Mouse (Mus musculus) 3134 (cell line): ENCODE data around the gene Lmbrd2.

Source experiments
- DNase-seq: peaks from one replicate; pipeline ENCODE4 v3.0.0-alpha.2; 2011; ENCODE audit warnings: low spot score; ENCODE audit not compliant: insufficient read length; ENCODE audit errors: extremely low read depth

Lmbrd2 gene

DNA sequence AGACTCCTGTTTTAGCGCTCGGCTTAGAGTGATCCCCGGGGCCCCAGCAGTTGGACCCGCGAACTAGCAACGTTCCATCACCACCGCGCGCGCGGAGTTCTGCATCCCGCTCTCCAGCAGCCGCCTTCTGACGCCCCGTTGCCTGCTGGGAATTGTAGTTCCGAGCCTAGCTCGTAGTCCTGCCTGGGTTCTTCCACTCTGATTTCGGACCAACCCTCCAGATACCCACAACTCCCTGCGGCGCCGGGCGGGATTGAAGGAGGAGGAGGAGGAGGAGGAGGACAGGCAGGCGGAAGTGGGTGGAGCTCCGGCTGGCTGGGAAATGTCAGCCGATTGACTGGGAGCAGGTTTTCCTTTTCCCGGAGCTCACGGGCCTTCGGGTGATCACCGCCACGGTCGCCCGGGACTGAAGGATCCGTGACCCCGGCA is at the start of gene Lmbrd2:
TSS of gene Lmbrd2 (plus strand) at position 299 of the 429 bp plus-strand sequence.
- DNase-seq = peak; percentile 91

DNA sequence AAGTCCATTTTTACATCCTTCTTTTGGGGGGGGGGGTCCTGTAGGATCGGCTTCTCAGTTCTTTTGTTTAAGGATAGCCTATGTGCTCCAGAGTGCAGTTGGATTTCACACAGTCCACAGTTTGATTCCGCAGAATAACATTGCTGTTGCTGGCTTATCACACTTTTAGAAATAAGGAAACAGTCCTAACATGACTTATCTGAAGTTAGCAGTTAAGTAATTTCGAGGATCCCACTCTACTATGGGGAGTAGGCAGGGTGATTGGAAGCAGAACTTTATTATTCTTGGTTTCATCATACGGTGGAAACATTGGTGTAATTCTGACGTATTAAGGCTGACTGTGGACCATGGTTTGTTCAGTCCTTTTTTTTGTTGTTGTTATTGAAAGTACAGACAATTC is 49.7 kb upstream of the Lmbrd2 start:
- no peak for DNase-seq

DNA sequence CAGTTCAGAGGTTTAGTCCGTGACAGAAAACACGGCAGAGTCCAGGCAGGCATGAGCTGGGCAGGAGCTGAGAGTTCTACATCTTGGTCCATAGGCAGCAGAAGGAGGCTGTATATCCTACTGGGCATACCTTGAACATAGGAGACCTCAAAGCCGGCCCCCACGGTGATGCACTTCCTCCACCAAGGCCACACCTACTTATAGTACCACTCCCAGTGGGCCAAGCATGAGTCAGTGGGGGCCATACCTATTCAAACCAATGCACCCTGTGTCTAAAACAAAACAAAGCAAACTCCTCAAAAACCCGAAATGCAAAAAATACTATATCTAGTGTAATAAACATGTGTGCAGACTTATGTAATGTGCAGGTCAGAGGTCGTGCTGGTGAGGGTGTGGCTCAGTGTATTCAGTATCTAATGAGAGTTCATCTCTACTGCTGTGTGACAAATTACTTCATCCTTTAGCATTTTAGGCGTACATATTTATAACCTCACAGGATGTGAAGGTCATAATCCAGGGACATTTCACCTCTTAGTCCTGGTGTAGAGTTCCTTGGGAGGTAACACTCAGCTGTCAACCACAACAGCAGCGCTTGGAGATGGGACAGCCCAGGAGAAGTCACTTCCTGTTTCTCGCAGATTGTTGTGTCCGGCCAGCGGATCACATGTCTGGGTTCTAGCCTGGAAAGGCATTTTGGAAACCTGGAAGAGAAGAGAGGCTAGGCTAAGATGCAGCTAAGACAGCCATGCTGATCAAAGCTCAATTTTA is 46.6 kb upstream of the Lmbrd2 start:
- no peak for DNase-seq

DNA sequence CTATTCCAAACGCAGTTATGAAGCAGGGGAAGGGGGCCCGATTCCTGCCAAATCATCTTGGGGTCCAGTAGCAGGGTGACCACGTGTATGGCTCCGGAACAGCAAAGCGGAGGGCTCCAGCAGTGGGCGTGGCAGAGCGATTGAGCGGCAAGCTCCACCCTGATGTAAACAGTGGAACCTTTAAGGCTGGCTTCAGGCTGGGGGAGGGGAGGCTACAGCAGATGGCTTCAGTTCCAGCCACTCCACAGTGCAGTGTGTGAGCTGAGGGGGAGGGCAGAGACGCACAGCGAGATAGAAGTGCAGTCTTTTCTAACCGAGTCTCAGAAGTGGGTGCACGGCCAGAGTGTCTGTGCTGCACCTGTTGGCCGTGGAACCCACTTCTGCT is 46.0 kb upstream of the Lmbrd2 start:
- no peak for DNase-seq

DNA sequence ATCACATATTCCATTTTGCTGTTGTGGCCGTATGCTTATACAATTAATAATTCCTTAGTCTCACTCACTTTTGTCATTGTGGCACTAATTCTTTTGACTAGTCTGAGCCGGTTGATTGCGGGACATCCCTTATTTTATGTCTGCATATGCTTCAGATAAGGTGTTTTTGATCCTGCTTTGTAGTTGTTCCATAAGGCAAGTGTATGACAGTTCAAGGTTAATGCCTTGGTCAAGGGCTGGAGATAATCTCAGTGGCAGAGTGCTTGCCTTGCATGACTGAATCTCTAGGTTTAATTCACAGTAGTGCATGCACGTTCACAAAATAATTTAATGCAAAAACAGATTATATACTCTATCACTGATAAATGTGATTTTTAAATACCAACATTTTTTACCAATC is 43.5 kb upstream of the Lmbrd2 start:
- DNase-seq = no peak

DNA sequence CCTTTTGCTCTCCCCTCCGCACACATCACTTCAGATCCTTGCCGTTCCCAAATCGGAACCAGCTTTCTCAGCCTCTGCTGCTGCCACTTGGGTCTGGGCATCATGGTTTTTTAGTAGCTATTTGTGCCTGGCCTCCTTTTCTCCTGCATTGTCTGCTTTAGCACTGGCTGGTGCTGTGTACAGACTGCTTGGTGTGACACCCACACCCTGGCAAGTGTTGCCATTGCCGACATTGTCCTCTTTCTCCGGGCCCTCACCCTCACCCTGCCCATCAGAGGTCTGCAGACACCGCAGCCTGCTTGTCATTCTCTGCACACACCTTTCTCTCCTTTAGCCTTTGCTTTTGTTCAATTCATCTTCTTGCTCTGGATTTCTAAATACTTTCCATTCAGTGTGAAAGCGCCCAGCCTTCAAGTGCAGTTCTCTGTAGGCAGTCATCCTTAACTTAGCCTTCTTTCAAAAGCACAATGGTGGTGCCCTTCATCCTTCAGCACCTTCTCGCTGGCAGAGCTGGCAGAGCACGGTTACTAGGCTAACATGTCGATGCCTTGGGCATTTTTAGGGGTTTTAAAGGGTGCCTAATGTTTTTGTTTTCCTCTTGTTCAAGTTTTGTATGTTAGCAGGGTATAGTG is 39.8 kb upstream of the Lmbrd2 start:
- no peak for DNase-seq

DNA sequence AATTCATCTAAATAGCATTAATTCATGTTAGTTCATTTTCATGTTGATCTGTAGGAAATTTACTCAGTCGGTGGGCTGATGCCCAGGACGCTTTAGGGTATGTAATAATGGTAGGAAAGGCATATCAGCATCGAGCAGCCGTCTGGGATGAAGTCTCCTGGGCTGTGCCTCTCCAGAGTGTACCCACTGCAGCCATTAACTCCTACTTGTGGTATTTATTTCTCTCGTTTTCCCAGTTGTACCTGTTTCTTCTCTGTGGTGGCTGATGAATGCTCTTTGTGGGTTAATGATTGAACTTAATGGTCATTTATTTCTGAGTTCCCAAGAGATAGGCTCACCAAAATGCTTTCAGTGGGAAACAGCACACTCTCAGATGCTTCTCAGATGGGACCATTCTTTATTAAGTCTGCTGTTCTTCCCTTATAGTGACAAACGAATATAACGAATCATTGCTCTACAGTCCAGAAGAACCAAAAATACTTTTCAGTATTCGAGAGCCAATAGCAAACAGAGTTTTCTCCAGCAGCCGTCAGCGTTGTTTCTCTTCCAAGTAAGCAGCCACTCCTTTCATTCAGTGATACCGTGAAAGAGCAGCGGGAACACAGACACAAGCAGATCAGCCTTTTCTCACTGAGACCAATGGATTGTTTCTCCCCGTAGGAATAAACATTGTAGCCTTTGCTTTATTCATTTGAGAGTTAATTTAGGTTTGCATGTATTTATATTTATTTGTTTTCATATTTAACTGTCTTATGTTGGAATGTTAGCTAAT is 33.9 kb upstream of the Lmbrd2 start:
- no peak for DNase-seq

DNA sequence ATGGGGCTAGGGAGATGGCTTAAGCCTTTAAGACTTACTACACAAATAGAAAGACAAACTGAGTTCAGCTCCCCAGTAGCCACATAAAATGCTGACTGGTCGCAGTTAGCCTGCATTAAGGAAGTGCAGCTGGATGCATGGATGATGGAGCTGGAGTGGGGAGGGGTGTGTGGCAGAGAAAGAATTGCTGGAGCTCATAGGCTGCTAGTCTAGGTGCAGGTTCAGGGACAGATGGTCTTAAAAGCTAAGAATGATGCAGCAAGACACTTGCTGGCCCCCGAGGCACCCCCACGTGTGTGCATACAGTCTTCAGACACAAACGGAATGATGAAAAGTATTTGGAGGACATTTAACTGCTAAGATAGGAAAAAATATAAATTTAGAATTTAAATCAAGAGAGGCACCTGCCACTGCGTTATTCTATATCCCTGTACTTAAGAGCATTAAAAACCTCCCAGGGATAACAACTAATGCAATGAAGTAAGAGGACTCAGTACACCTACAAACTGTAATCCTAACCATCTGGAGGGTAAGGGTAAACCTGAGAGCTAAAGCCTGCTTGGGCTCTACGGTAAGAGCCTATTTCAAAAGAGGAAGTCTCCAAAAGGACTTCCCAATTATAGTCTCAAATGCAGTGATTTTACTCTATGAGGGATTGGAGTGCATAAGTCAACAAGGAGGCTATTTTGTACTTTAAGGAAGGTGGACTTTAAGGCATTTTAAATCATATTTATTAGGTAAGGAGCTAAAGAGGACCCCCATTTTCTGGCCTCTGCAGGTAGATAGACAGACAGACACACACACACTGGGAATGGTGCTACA is 29.6 kb upstream of the Lmbrd2 start:
- DNase-seq = no peak

DNA sequence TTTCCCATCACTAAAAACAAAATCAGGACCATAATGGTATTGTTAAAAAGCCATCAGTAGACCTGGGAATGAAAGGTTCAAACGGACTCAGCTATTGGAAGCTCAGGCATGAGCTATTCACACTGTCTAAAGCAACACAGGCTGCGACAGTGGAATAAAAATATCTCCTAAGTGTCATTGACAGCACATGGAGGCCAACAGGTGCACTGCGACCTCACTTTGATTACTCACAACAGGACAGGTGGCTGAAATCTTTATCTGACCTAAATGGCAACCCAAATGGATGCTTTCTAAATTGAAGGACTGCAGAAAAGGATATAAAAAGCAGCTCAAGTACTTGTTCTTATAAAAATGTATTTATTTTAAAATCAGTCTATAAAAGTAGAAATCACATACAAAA is 28.7 kb upstream of the Lmbrd2 start:
- DNase-seq = no peak

DNA sequence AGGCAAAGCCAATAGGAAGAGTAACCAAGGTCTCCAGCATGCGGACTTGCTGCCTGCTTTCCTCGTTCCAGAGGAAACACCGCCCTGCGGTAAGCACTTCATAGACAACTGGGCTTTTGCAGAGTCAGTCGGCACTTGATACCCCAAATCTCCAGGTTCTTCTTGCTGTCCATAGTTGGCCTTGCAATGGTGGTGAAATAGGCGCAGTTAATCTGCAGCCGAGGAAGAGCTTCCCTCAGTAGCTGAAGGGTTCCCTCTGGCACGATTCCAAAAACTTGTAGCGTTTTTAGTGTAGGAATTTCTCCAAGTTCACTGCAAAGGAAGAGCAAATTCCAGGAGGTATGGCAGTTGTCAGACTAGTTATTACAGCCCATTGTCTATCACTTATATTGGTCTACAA is 26.8 kb upstream of the Lmbrd2 start:
- DNase-seq = no peak

DNA sequence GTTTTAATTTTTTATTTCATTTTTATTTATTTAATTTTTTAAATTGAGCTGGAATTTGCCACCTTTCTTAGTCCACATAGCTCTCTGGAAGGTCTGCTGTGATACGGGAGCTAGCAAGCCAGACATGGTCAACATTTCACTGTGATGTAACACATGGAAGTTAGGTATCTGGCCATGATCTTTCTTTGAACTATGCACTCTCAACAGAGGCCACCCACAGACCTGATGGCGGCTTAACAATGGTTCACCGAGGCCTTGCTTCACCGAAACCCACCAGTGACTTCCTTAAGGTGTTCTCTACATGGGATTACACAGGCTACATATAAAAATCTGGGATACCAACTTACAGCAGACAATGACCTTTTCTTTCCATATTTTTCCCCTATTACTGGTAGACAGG is 26.2 kb upstream of the Lmbrd2 start:
- no peak for DNase-seq

DNA sequence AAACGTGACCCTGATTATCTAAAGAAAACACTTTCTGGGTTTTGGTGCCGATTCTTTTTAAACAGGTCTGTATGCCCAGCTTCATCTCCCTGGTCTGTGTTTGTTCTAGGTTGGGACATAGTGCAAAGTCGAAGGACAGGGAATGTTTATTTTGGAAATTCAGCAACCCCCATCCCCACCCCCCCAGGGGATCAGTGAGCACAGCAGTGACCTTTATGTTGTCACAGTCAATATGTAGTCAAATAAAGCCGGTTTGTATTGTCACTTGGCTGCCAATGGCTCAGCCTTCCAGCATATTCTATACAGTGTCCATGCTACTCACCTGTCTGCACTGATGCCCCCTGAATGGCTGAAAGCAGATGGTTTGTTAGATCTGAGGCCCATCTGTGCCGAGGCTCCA is 25.8 kb upstream of the Lmbrd2 start:
- DNase-seq = no peak

DNA sequence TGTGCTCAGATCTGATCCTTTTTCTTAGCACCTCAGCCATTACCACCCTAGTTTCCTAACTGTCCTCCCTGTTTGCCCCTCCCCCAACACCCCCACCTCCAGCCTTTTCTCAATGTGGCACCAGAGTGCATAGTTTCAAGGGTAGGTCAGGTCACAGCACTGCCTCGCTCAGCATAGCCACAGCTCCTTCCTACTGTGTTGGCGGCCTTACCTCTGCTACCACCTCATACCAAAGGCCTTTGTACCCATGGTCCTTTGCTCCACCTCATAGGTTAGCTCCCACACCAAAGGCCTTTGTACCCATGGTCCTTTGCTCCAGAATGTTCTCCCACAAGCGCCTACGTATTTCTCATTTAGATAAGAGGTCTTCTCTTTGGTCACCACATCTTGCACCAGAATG is 21.5 kb upstream of the Lmbrd2 start:
- no peak for DNase-seq

DNA sequence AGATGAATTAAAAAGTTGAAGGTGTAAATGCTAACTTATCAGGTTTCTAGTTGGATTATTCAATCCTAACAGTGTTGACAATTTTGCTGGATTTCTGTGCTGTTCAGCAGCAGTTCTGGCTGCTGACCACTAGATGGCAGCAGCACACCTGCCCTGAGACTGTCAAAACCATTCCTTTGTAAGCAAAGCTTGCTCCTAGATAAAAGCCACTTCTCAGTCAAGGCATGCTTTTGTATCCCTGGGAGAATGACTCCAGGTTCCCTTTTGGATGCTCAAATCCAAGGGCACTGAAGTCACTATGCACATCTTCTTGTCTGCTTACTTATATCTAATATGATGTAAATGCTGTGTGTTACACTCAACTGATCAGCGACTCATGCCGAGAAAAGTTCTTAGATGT is 20.3 kb upstream of the Lmbrd2 start:
- no peak for DNase-seq

DNA sequence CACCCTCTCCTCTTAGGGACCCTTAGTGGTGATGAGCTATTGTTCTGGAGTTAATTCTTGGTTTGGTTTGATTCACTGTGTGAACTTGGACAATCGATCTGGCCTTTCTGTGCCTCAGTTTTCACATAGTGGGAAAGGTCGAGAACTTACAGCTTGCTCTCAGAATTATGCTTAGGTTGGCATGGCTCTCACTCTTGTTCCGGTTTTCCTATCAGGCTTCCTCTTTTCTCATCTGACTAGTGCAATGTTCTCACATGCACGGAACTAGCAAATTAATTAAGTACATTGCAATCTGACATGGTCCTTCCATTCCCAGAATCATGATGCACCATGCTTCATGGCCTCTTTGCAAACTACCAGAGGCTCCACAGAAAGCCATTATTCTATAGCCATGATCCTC is 17.4 kb upstream of the Lmbrd2 start:
- DNase-seq = no peak

DNA sequence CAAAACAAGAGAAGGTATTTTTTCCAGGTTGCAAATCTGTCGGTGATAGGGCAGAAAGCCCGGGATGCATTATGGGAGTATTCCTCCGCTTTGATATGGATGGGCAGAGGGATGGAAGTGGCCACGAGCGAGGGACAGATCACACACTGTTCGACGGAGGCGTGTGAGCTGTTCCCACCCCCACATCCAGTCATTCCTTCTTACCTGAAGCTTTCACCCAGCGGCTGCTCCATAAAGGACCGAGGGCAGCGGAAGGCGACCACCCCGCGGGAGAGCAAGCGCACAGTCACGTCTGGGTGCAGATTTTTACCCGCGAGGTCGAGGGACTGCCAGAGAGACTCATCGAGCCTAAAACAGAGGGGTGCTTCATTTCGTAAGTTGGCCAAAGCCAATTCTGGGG is 15.5 kb upstream of the Lmbrd2 start:
- DNase-seq = no peak

DNA sequence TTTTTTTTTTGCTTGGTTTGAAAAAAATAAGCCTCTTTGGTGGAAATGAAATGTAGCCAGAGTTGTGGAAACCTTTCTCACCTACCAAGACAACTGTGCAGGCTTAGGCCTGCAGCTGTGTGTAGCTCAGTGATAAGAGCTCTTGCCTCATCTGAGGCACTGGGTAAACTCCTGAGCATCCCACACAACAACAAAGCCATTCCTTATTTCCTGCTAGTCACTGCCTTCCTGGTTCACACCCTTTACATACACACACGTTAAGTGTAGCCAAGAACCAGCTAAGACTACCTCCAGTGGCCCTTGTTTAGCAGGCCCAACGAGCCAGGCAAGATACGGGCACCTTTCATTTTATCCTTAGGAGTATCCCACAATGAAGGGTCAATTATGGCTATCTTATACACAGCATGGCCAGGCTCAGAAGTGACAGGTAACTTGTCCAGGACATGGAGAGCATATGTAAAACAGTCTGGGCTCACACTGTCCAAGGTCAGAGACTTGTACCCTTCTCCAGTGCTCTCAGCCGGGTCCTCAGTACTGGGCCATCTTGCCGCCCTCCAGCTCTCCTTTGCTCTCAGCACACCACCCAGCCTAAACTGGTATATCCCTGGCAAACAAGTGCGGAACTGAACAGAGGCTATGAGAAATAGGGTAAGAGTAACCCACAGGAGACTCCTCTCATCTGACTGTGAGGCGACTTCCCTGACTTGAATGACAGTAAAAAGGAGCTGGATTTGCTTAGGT is 13.1 kb upstream of the Lmbrd2 start:
- no peak for DNase-seq

DNA sequence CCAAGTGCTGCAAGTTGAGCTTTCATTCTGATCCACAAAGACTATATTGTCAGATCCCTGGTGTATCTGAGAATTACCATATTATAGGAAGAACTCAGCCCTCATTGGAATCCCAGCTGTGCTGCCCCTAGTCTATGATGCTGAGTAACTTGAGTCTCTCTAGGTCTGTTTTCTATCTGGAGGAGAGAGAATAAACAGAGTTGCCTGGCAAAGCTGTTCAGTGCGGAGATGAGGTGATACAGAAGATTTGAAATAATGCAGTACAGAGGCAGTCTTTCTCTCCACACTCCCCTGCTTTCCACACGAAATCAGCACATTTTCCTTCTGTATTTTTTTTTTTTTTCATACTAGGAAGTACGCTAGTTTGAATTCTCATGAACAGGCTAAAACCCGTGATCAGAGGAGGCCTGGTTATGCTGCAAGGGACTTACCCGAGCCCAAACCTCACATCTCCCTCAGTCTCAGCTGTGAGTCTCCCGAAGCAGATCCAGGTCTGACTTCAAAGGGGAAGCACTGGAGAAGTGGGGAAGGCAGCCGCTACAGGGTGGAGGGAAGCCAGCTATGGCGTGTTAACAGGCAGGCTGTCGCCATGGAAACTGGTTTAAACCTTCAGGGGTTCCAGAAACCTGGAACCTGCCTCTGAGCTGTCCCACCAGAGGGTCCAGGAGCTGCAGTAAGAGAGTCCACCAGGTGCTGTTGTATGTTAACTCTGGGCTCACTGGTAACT is 9.4 kb upstream of the Lmbrd2 start:
- DNase-seq = no peak

DNA sequence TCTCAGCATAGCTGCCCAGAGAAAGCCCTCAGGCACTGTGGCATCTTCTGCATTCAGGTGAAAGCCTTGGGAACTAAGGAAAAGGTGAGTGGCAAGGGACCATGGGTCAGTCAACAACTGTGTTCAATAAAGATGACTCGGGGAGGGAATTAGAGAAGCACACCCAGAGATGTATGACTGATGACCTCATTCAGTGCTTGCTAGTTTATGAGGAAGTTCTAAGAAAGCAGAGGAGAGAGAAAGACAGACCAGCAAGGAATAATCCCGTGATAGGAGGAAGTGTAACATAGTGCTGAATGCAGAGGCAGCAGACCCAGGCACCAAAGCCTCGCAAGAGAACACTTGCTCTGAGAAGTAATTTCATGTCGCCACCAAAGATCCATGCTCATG is 8.9 kb upstream of the Lmbrd2 start:
- DNase-seq = no peak
